ENCODE assay signal across 24 mouse cellular contexts in genomic region chr13:108631222-108631621, GRCm38 (mm10).
A peak's percentile ranks its signal among the peaks of the same experiment; 100 is the strongest.
DNase-seq lines count a peak whose midpoint lies in the region; ATAC-seq and TF ChIP-seq lines count a peak whose summit lies in the region.
"Had no signal": no experiment of that assay in that cellular context is flagged by ENCODE, and none has a peak within 500 bp of the region (broad histone marks: within the 10 kb centered on the region; RNA-seq: fewer than 3 reads in every experiment).

No protein-coding gene starts in this region.

- TF ChIP-seq CTCF in lung, embryonic 14.5 days (IDR thresholded peaks at IDR 0.05; ENCODE audit: low read depth), result 0 out of 2 replicates have a peak, but pooled peaks have one; percentile 13
- no peak for TF ChIP-seq CTCF in C2C12 (IDR thresholded peaks at IDR 0.05; ENCODE audit: control insufficient read depth, insufficient read depth, insufficient read length)

- no peak overlapping the region for H3K27ac ChIP-seq in lung, embryonic 14.5 days (ENCODE audit: low read depth)
- H3K27ac ChIP-seq: forebrain, embryonic 10.5 days; heart, embryonic 15.5 days; hindbrain, embryonic 15.5 days; intestine, embryonic 15.5 days; kidney, embryonic 15.5 days; limb, embryonic 12.5 days; neural tube, embryonic 15.5 days had no signal

- H3K27me3 ChIP-seq in lung, embryonic 14.5 days (ENCODE audit: insufficient read depth, low read length), result no peaks in the 10 kb centered on the region
- H3K27me3 ChIP-seq in C2C12 (ENCODE audit: control insufficient read depth, insufficient read depth, insufficient read length), result no peaks in the 10 kb centered on the region
- H3K27me3 ChIP-seq: heart, embryonic 15.5 days; hindbrain, embryonic 15.5 days; intestine, embryonic 15.5 days; kidney, embryonic 15.5 days; limb, embryonic 12.5 days; neural tube, embryonic 15.5 days had no signal

- H3ac ChIP-seq in C2C12 (ENCODE audit: control insufficient read depth, insufficient read length, low read depth), result no peak overlapping the region

- no peak for ATAC-seq in lung, embryonic 14.5 days (ENCODE audit: insufficient read depth)
- ATAC-seq in cerebellum, adult (ENCODE audit: insufficient number of reproducible peaks, low FRiP score, low TSS enrichment), result no peak; the same call in 1 of the 2 replicates
- ATAC-seq: intestine, embryonic 15.5 days had no signal

- H3K9me3 ChIP-seq in lung, embryonic 14.5 days (ENCODE audit: low read depth, low read length), result no peaks in the 10 kb centered on the region
- H3K9me3 ChIP-seq: forebrain, embryonic 10.5 days; heart, embryonic 15.5 days; hindbrain, embryonic 15.5 days; intestine, embryonic 15.5 days; kidney, embryonic 15.5 days; limb, embryonic 12.5 days; neural tube, embryonic 15.5 days had no signal

- H3K4me1 ChIP-seq in lung, embryonic 14.5 days (ENCODE audit: insufficient read depth), result no peaks in the 10 kb centered on the region
- H3K4me1 ChIP-seq: forebrain, embryonic 10.5 days; heart, embryonic 15.5 days; hindbrain, embryonic 15.5 days; intestine, embryonic 15.5 days; limb, embryonic 12.5 days; neural tube, embryonic 15.5 days had no signal

- no peak overlapping the region for H3K9ac ChIP-seq in lung, embryonic 14.5 days
- H3K9ac ChIP-seq: heart, embryonic 15.5 days; hindbrain, embryonic 15.5 days; intestine, embryonic 15.5 days; kidney, embryonic 15.5 days; limb, embryonic 12.5 days; neural tube, embryonic 15.5 days had no signal

- H3K79me3 ChIP-seq in C2C12 (ENCODE audit: low read depth), result no peaks in the 10 kb centered on the region

- H3K4me2 ChIP-seq in lung, embryonic 14.5 days, result no peak overlapping the region
- H3K4me2 ChIP-seq: heart, embryonic 15.5 days; hindbrain, embryonic 15.5 days; intestine, embryonic 15.5 days; kidney, embryonic 15.5 days; limb, embryonic 12.5 days; liver, embryonic 11.5 days; neural tube, embryonic 15.5 days had no signal

- no peak overlapping the region for H3K4me3 ChIP-seq in lung, embryonic 14.5 days (ENCODE audit: low read depth, low read length)
- H3K4me3 ChIP-seq in C2C12 (ENCODE audit: insufficient read depth, poor library complexity, severe bottlenecking), result no peak overlapping the region
- H3K4me3 ChIP-seq: forebrain, embryonic 10.5 days; heart, embryonic 15.5 days; hindbrain, embryonic 15.5 days; intestine, embryonic 15.5 days; kidney, embryonic 15.5 days; limb, embryonic 12.5 days; neural tube, embryonic 15.5 days had no signal

- H3K36me3 ChIP-seq in lung, embryonic 14.5 days (ENCODE audit: insufficient read depth), result no peaks in the 10 kb centered on the region
- no peaks in the 10 kb centered on the region for H3K36me3 ChIP-seq in C2C12 (ENCODE audit: control insufficient read depth, insufficient read depth)
- H3K36me3 ChIP-seq: forebrain, embryonic 10.5 days; heart, embryonic 15.5 days; hindbrain, embryonic 15.5 days; intestine, embryonic 15.5 days; kidney, embryonic 15.5 days; limb, embryonic 12.5 days; neural tube, embryonic 15.5 days had no signal

- 51% methylated on average over 3 of the region's 3 CpGs for WGBS in lung, embryonic 14.5 days

- peak; percentile 37 for DNase-seq in heart, adult 11 months
- no peak for DNase-seq in heart, postnatal 4 days
- DNase-seq in lung, embryonic 14.5 days, result peak; percentile 11
- no peak for DNase-seq in lung, postnatal 14 days
- peak; percentile 22 for DNase-seq in brain, adult 2 months (ENCODE audit: low read depth, low spot score)
- DNase-seq in layer of hippocampus, adult 9-11 months, result no peak
- DNase-seq: adrenal gland, postnatal 36 days; cerebellum, adult 11-12 months; cerebellum, postnatal 14 days; embryo, embryonic 11 days; heart, postnatal 36 days; lung, adult 18-20 months; lung, postnatal 4 days; thymus, adult 2 months had no signal

- H3K79me2 ChIP-seq in C2C12 (ENCODE audit: control insufficient read depth, insufficient read depth), result no peaks in the 10 kb centered on the region

TF ChIP-seq in C2C12, 6 proteins besides CTCF, POLR2A, EP300 and RAD21:
- TF ChIP-seq CEBPB (IDR thresholded peaks at IDR 0.05; ENCODE audit: low read depth) (no peak), MYOG (IDR thresholded peaks at IDR 0.05; ENCODE audit: control insufficient read depth, extremely low read depth, insufficient read length) (no peak), MYOD1 (IDR thresholded peaks at IDR 0.05; ENCODE audit: control insufficient read depth, insufficient read length, low read depth) (no peak), FOSL1 (IDR thresholded peaks at IDR 0.05; ENCODE audit: insufficient read depth, low read length, poor library complexity, severe bottlenecking) (no peak), USF1 (IDR thresholded peaks at IDR 0.05; ENCODE audit: low read depth) (peak; percentile 49), MAX (IDR thresholded peaks at IDR 0.05) (no peak)
TF ChIP-seq in C2C12: peak in this region for 1.

Comparison
In these comparisons a context has a peak if more than half of its experiments do, and no peak if none do; other contexts are left out.
1. DNase-seq: peak in heart, adult 11 months (single experiment), lung, embryonic 14.5 days (single experiment) and brain, adult 2 months (single experiment); none in heart, postnatal 4 days (single experiment), lung, postnatal 14 days (single experiment) and layer of hippocampus, adult 9-11 months (single experiment).